Mouse (Mus musculus) hindbrain, embryonic 12.5 days (tissue): ENCODE results near the gene Hyal1. TPM values are rescaled to one million over a fixed set of nuclear protein-coding genes. Genes with fewer than 3 reads are reported as not detected.
A peak's percentile ranks its signal among the peaks of the same experiment; 100 is the strongest.
"Not testable (repeated sequence)": the region's sequence is repeated elsewhere in the genome, so short reads cannot be mapped to it uniquely, and the experiment has no call there.

ENCODE experiments used
- ATAC-seq: fragments of 200-750 bp; cut with Nextera tagmentation; 2 replicates; pipeline ENCODE4 v1.8.0; 2017; ENCODE audit warnings: moderate TSS enrichment; ENCODE audit not compliant: low FRiP score
- H3K27ac ChIP-seq: fragments of 300-500 bp; sonication (generic); 2 replicates; pipeline ENCODE4 v1.5.1; 2016; ENCODE audit warnings: mild to moderate bottlenecking
- H3K27me3 ChIP-seq: fragments of 300-500 bp; sonication (generic); 2 replicates; pipeline ENCODE4 v1.6.1; 2016; ENCODE audit warnings: mild to moderate bottlenecking
- H3K36me3 ChIP-seq: fragments of 300-500 bp; sonication (generic); 2 replicates; pipeline ENCODE4 v1.6.1; 2016; ENCODE audit warnings: mild to moderate bottlenecking
- H3K4me1 ChIP-seq: fragments of 300-500 bp; sonication (generic); 2 replicates; pipeline ENCODE4 v1.6.1; 2016
- H3K4me2 ChIP-seq: fragments of 300-500 bp; sonication (generic); replicated peaks from 2 replicates; pipeline ENCODE4 v1.6.1; 2016; ENCODE audit warnings: mild to moderate bottlenecking
- H3K4me3 ChIP-seq: fragments of 300-500 bp; sonication (generic); 2 replicates; pipeline ENCODE4 v1.5.1; 2016; ENCODE audit warnings: mild to moderate bottlenecking
- H3K9ac ChIP-seq: fragments of 300-500 bp; sonication (generic); 2 replicates; pipeline ENCODE4 v1.6.1; 2016; ENCODE audit warnings: mild to moderate bottlenecking, moderate library complexity
- H3K9me3 ChIP-seq: fragments of 300-500 bp; sonication (generic); replicated peaks from 2 replicates; pipeline ENCODE4 v1.6.1; 2016; ENCODE audit warnings: mild to moderate bottlenecking
- WGBS: fragments of 180-500 bp; shearing (Covaris S2); methylation state at CpG from one replicate; pipeline ENCODE4 v1.1.7; 2016; 5-methylcytosine and 5-hydroxymethylcytosine counted together
- polyA plus RNA-seq: library from polyadenylated mRNA; unstranded; fragments of >200 nt; fragmentation: Nextera tagmentation; extraction: Ambion mirVana; gene quantifications from 2 replicates; pipeline ENCODE4 v1.2.1, GENCODE M21; 2016

The Hyal1 gene
- polyA plus RNA-seq, 1 experiment from 2014 or later = 8.1 TPM

- 80% methylated on average over 5 of the region's 5 CpGs for WGBS
- Histone ChIP-seq H3K36me3 (peaks cover 9% of the 10 kb centered on the region), H3K9ac (no peak overlapping the region), H3K27me3 (peaks cover 48% of the 10 kb centered on the region), H3K4me1 (peaks cover 39% of the 10 kb centered on the region), H3K4me3 (no peak overlapping the region; the same call in 1 of the 2 replicates), H3K27ac (no peak overlapping the region), H3K9me3 (no peaks in the 10 kb centered on the region), H3K4me2 (0 out of 2 replicates have a peak overlapping the region, but pooled peaks have one; percentile 62)
- ATAC-seq = no peak
These were observed 23.9 kb upstream of the Hyal1 start for GRCm38 (mm10) chr9:107552690-107553393.

GRCm38 (mm10) chr9:107553541-107554318 is 23.0 kb upstream of the Hyal1 start:
- Histone ChIP-seq H3K27ac (peak overlapping the region; percentile 82), H3K4me1 (peaks cover 39% of the 10 kb centered on the region), H3K9me3 (no peaks in the 10 kb centered on the region), H3K36me3 (peaks cover 18% of the 10 kb centered on the region), H3K9ac (peak overlapping the region; percentile 65), H3K4me2 (peak overlapping the region; percentile 93), H3K27me3 (peaks cover 43% of the 10 kb centered on the region), H3K4me3 (peak overlapping the region; percentile 66)
- 7% methylated on average over 37 of the region's 37 CpGs for WGBS
- ATAC-seq = peak; percentile 80

DNA sequence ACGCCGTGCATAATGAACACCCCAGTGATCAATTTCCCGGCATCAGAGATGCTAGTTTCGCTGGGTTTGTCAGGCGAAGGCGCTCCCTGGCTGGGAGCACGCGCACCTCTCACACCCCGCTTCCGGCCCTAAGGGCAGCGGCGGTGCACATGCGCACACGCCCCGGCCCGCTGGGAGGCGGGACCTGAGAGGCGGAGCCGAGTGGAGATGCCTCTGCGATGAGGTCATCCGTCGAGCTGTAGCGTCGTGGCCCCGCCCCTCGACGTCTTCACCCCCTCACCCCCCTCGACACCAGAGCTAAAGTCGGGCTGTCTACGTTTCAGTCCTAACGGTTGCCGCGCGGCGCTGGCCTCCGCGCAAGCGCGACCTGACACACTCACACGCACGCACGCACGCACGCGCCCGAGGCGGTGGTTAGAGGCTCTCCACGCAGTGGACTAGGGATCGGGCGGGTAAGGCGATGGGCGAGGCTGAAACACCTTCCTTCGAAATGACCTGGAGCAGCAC is 22.4 kb upstream of the Hyal1 start:
- Histone ChIP-seq H3K27ac (peak overlapping the region; percentile 82), H3K27me3 (peaks cover 37% of the 10 kb centered on the region), H3K4me2 (peak overlapping the region; percentile 93), H3K36me3 (peaks cover 24% of the 10 kb centered on the region), H3K4me3 (peak overlapping the region; percentile 66), H3K9ac (peak overlapping the region; percentile 82), H3K9me3 (no peaks in the 10 kb centered on the region), H3K4me1 (peaks cover 39% of the 10 kb centered on the region)
- peak; percentile 94 for ATAC-seq
- WGBS = under 1% methylated on average over 53 of the region's 53 CpGs

GRCm38 (mm10) chr9:107555031-107555457 is 21.7 kb upstream of the Hyal1 start:
- Histone ChIP-seq H3K9ac (peak overlapping the region; percentile 82), H3K27me3 (peaks cover 31% of the 10 kb centered on the region), H3K4me2 (peak overlapping the region; percentile 93), H3K4me1 (peaks cover 39% of the 10 kb centered on the region), H3K4me3 (peak overlapping the region; percentile 66), H3K27ac (peak overlapping the region; percentile 82), H3K9me3 (no peaks in the 10 kb centered on the region), H3K36me3 (peaks cover 31% of the 10 kb centered on the region)
- under 1% methylated on average over 23 of the region's 23 CpGs for WGBS
- peak; percentile 35 for ATAC-seq

DNA sequence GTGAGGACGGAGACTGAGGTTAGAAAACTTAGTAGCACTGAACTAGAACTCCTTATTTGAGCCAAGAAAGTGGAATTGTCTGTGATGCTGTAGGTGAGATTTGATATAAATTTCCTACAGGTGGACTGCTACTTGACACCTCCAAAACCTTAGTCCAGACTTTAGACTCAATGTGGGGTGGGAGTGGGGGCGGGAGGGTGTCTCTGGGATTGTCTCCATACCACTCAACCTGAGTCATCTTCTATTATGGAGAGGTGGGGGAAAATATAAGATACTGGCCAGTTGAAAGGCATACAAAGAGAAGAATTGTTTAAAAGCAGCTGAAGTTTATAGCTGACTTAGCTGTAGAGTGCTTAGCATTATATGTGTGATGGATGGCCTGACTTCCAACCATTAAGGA is 21.0 kb upstream of the Hyal1 start:
- H3K9ac ChIP-seq = peak overlapping the region; percentile 82
- ATAC-seq = no peak
- no peak overlapping the region for H3K27ac ChIP-seq
- peaks cover 24% of the 10 kb centered on the region for H3K27me3 ChIP-seq
- H3K4me1 ChIP-seq = peaks cover 38% of the 10 kb centered on the region
- H3K4me3 ChIP-seq = peak overlapping the region; percentile 66
- peak overlapping the region; percentile 93 for H3K4me2 ChIP-seq
- WGBS = 47% methylated on average over 2 of the region's 2 CpGs
- peaks cover 38% of the 10 kb centered on the region for H3K36me3 ChIP-seq
- no peaks in the 10 kb centered on the region for H3K9me3 ChIP-seq

DNA sequence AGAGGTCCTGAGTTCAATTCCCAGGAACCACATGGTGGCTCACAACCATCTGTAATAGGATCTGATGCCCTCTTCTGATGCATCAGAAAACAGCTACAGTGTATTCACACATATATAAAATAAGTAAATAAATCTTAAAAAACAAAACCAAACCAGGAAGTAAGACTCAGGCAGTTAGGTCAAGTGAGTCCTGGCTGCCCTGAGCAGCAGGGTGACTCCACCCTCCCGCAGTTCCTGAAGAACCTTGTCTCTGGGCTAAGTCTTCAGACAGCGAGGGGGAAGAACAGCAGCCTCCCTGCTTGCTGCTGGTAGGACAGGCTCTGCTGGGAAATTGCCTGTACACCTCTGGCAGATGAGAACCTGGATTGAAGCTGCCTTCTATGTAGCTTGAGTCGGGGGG is 20.4 kb upstream of the Hyal1 start:
- H3K27ac ChIP-seq = no peak overlapping the region
- H3K36me3 ChIP-seq = peaks cover 44% of the 10 kb centered on the region
- H3K4me3 ChIP-seq = peak overlapping the region; percentile 66; the same call in 1 of the 2 replicates
- H3K9ac ChIP-seq = no peak overlapping the region
- peaks cover 32% of the 10 kb centered on the region for H3K4me1 ChIP-seq
- WGBS = 78% methylated on average over 3 of the region's 3 CpGs
- ATAC-seq = no peak
- H3K4me2 ChIP-seq = peak overlapping the region; percentile 93
- peaks cover 18% of the 10 kb centered on the region for H3K27me3 ChIP-seq
- no peaks in the 10 kb centered on the region for H3K9me3 ChIP-seq

DNA sequence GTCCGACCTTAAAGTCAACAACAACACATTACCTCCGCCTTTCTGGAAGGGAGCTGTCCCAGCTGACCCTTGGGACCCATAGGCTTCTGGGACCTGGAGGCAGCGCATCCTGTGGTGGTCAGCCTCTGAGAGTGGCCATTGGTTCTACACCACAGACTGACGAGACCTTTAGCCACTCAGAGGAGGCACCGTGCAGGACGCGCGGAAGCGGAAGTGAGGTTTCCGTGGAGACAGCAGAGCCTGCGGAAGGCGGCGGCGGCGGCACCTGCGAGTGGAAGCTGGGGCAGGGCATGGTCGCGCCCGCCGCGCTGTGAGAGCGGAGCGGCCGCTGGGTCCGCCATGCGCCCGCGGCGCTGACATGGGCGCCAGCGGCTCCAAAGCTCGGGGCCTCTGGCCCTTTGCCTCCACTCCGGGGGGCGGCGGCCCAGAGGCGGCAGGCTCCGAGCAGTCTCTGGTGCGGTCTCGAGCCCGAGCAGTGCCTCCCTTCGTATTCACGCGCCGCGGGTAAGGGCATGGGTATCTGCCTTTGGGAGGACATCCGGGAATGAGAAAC is 13.6 kb upstream of the Hyal1 start, which contains the start of gene Tusc2:
TSS of gene Tusc2 (plus strand) at position 227 of the 553 bp plus-strand sequence.
- H3K27ac ChIP-seq = peak within 1 kb of the TSS; percentile 60
- H3K27me3 ChIP-seq = no peaks in the 10 kb centered on the region
- H3K9ac ChIP-seq = peak within 1 kb of the TSS; percentile 87
- H3K4me3 ChIP-seq = peak within 1 kb of the TSS; percentile 84
- peak within 1 kb of the TSS; percentile 84 for H3K4me2 ChIP-seq
- H3K9me3 ChIP-seq = no peaks in the 10 kb centered on the region
- ATAC-seq = peak; percentile 93
- peaks cover 56% of the 10 kb centered on the region for H3K36me3 ChIP-seq
- WGBS = 1% methylated on average over 43 of the region's 46 CpGs
- H3K4me1 ChIP-seq = peaks cover 26% of the 10 kb centered on the region

GRCm38 (mm10) chr9:107565556-107565955 is 11.2 kb upstream of the Hyal1 start:
- Histone ChIP-seq H3K4me2 (0 out of 2 replicates have a peak overlapping the region, but pooled peaks have one; percentile 0), H3K4me1 (peaks cover 36% of the 10 kb centered on the region), H3K36me3 (peaks cover 34% of the 10 kb centered on the region)
- H3K27me3 ChIP-seq, H3K4me3 ChIP-seq, H3K9me3 ChIP-seq, H3K9ac ChIP-seq, ATAC-seq, H3K27ac ChIP-seq: not testable (repeated sequence)
- WGBS = 54% methylated on average over 5 of the region's 5 CpGs

DNA sequence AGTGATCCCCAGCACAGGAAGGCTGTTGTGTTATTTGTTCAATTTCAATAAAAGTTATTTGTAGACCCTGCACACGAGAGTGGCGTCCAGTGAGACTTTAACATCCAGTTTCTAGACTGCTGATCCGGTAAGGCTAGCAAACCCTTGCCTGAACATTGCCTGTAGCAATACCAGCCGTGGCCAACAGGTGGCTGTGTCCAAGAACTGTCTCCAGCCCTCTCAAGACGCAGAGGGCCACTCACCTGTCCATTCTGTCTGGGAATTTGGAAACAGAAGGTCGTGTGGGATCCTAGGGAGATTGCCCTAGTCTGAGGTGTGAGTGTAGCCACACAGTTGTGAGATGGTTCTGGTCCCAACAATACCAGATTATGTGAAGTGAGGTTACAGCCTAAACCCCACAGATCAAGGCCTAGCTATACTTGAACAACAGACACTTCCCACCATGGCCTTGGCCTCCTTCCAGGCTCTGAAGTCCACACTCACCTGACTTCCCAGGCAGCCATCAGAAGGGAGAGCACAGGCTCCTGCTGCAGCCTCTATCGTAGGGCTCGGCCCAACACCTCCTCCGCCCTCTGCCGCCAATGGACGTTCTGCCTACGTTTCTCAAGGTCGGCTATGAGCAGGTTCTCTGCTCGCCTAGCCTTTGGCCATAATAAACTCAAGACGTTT is 10.6 kb upstream of the Hyal1 start:
- H3K4me2 ChIP-seq = no peak overlapping the region

DNA sequence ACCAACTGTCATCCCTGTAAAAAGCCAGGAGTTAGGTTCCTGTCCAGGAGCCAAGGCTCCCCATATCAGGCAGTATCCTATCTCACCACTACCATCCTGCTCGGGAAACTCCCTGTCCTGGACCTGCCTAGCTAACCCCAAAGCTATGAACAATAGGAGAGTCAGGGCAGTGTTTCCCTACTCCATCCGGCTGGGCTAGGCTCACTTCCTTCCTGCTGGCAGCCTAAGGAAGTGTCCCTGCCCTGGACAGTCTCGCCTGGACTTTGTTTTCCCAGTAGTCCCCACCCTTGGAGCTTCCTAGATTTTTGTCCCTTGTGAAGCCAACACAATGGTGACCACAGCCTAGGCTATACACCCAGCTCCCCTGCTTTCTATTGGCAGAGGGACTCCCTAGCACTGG is 9.9 kb upstream of the Hyal1 start:
- Histone ChIP-seq H3K9ac (no peak overlapping the region), H3K4me1 (peaks cover 49% of the 10 kb centered on the region)
- ATAC-seq = no peak

More for the DNA sequence above, 10.6 kb upstream of the Hyal1 start:
- no peak overlapping the region for H3K9ac ChIP-seq
- H3K4me1 ChIP-seq = peaks cover 42% of the 10 kb centered on the region
- no peak overlapping the region for H3K4me3 ChIP-seq
- H3K27me3 ChIP-seq = no peaks in the 10 kb centered on the region
- H3K27ac ChIP-seq = no peak overlapping the region
- ATAC-seq = no peak
- 62% methylated on average over 15 of the region's 15 CpGs for WGBS
- H3K36me3 ChIP-seq = peaks cover 34% of the 10 kb centered on the region
- H3K9me3 ChIP-seq = no peaks in the 10 kb centered on the region

DNA sequence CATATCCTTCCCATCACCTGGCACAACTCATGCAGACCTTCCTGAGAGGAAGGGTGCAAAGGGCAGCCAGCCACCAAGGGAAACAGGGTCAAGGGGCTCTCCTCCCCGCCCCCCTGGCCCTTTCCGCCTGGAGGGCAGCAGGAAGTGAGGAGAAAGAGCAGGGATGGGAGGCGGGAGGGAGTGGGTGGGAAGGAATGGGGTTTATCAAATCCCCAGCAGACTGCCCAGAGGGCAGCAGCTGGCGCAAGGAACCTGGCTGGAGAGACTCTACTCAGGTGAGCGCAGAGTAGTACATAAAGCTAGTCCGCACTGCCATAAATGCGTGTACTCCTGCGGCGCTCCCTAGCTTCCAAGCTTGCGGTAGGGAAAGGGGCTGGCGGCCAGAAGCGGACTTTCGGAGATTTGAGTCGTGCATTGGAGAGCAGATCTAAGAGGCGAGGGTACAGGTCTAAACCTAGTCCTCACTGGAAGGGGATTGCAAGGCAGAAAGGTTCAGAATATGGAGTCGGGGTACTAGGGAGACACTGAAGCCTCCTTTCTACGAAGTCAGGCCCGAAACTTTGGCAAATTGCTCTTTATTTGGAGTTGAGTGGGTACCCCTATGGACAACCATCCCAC is 8.9 kb upstream of the Hyal1 start, which contains the start of gene Hyal2:
TSS of gene Hyal2 (plus strand) at position 244 of the 618 bp plus-strand sequence.
- 5% methylated on average over 18 of the region's 18 CpGs for whole genome bisulfite sequencing
- Histone ChIP-seq H3K27ac (peak within 1 kb of the TSS; percentile 87), H3K36me3 (peaks cover 39% of the 10 kb centered on the region), H3K4me2 (peak within 1 kb of the TSS; percentile 93), H3K9ac (peak within 1 kb of the TSS; percentile 95), H3K4me1 (peaks cover 53% of the 10 kb centered on the region), H3K9me3 (no peaks in the 10 kb centered on the region), H3K27me3 (no peaks in the 10 kb centered on the region), H3K4me3 (peak within 1 kb of the TSS; percentile 81)
- no peak for ATAC-seq

More for the DNA sequence above, 9.9 kb upstream of the Hyal1 start:
- Histone ChIP-seq H3K4me3 (no peak overlapping the region), H3K27me3 (no peaks in the 10 kb centered on the region), H3K4me2 (no peak overlapping the region), H3K27ac (no peak overlapping the region), H3K9me3 (no peaks in the 10 kb centered on the region), H3K36me3 (peaks cover 34% of the 10 kb centered on the region)
- WGBS = 77% methylated on average over 3 of the region's 3 CpGs
